Mouse (Mus musculus): Measurements from ENCODE around the gene Epx. TPM values are rescaled to one million over a fixed set of nuclear protein-coding genes. Genes with fewer than 3 reads are reported as not detected.

Gene Epx
- total RNA-seq (2023) = not detected

DNA sequence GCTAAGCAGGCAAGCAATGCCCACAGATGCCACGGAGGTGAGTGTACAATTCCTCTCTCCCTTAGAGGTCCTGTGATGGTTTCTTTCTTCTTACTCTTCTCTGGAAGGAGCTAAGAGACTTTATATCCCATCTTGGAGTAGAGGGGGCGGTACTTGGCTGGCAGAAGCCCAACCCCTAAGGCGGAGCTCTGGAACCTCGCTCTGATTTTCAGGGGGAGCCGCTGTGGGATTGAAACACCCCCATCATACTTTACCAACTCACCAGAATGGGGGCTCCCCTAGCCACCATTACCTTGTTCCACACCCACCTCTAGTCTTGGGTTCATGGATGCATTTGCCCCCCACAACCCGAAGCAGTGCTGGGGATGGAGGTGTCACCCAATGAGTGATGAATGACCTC, at the start of gene Epx:
Gene Epx (minus strand): TSS at position 101 of the 400 bp plus-strand sequence.

DNA sequence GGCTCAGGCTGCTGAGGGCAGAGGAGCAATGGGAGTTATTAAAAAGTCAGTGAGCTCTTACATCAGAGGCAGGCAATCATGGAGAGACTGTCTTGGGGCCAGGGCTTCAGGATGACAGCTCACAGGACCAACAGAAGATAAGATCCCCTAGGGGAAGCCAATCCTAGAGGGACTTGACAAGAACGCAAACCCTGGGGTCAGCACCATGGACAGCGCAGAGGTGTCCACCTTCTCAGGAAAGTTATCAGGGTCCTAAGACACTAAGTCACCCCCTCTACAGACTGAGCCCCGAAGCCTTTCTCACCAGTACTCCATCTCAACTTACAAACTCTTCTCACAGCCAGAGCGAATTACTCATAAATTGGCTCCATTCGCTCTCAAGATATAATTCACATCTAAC, 45.6 kb upstream of the Epx start, which contains the start of gene Olfr464:
Gene Olfr464 (minus strand): TSS at position 2 of the 400 bp plus-strand sequence.

DNA sequence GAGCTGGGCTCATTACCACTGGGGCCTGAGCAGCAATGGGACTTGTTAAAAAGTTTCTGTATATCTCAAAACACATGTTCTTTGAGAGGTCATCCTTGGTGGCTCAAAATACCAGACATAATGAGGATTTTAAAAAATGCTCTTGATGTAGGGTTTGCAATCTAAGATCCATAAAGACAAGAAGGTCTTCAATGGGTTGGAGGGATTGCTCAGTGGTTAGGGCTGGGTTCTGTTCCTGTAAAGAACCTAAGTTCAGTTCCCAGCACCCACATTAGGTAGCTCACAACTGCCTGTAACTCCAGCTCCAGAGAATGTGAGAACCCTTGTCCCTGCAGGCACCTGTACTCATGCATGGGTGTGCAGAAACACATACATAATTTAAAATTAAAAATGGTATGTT, 22.0 kb upstream of the Epx start, which contains the start of gene Olfr463:
Gene Olfr463 (minus strand): TSS at position 101 of the 400 bp plus-strand sequence.

DNA sequence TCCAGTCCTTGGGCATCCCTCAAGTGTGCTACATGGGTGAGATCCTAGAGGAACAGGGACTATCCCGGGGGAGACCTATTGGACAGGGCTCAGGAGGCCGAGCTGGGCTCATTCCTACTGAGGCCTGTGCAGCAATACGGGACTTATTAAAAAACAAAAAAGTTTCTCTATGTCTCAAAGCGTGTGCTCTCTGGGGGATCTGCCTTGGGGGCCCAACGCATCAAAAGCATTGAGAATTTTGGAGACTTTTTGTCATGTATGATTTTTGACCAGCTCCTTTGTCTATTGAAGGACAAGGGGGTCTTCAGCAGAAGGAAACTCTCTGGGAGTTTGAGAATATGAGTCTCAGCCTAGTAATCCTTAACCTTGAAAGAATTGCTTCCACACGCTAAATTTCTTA, 16.8 kb upstream of the Epx start, which contains the start of gene Olfr462:
Gene Olfr462 (minus strand): TSS at position 101 of the 400 bp plus-strand sequence.

DNA sequence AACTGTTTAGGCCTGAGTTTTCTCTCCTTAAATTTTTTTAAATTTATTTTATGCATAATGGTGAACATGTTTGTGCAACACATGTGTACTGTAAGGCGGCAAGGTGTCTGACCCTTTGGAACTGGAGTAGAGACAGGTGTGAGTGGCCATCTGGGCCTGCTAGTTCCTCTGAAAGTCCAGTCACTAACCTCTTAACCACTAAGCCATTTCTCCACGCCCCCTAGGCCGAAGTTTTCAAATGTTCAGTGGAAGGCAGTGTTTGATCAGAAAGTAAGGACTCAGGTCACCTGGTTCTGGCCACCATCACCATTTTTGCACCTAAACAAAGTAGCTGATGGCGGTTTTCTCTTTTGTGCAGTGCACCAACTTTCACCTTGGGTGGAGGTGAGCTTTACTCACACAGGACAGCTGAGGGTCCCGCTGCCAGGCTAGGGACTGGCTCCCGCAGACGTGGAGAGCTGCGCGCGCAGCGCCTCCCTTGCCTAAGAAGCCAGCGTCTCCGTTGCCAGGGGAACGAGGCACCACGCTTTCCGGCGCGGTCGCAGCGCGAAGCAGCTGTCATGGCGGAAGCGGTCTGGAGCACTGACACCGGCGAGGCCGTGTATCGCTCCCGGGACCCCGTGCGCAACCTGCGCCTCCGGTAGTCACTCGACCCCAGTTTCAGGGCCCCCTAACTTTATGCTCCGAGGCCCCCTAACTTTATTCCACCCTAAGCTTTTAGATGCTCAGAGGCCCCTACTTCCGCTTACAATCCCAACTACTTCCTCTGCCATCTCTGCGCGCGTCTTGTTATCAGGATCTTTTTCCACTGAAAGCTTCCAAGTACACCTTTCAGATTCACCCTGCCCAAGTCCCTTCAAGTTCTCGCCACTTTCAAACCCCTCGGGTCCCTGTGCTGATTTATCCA, 22.4 kb downstream of the Epx start, which contains the start of gene Mks1:
Gene Mks1 (plus strand): TSS at position 526 of the 907 bp plus-strand sequence.

DNA sequence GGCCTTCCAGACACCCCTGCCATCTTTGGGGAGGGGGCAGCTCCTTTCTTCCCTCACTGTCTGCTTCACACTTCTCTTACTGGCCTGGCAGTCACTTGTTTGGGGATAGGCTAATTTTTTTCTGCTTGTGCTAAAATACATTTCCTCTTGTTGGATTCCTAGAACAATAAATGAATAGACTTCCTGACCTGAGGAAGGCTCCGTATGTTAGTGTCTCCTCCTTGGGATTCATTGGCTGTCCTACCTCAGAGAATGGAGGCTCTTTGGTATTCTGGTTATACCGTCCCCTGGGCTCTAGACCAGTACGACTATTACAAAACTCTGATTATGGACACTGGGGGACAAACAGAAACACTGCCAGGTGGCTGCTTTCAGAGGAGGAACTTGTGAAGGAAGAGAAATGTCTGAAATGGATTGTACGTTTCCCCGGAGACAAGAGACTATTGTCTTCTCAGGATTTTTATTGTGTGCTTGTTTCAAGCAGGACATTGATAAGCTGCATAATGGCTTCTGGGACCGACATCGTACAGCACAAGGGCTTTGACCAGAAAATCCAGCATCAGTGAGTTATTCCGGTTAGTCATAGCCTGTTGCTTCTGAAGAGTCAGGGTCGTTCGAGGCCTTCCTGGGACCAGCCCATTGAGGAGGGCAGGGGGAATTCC, 47.0 kb downstream of the Epx start, which contains the start of gene Lpo:
Gene Lpo (minus strand): TSS at position 51 of the 662 bp plus-strand sequence.

Other genes with a start within 250 kb of the Epx start
- gene Rnf43, start 212.8 kb downstream of the Epx start, total RNA-seq (2023) = 2.1 TPM
- gene Supt4a, start 138.0 kb downstream of the Epx start, total RNA-seq (2023) = 135 TPM
- gene Tspoap1, start 115.0 kb downstream of the Epx start, total RNA-seq (2023) = 5.5 TPM
- 0.80 TPM for gene Mpo, start 82.0 kb downstream of the Epx start, total RNA-seq (2023)
- gene Lpo, start 47.2 kb downstream of the Epx start, total RNA-seq (2023) = not detected
- gene Mks1, start 22.3 kb downstream of the Epx start, total RNA-seq (2023) = 11.3 TPM
- gene Olfr462, start 16.7 kb upstream of the Epx start, total RNA-seq (2023) = not detected
- not detected for gene Olfr463, start 21.9 kb upstream of the Epx start, total RNA-seq (2023)
- not detected for gene Olfr464, start 45.4 kb upstream of the Epx start, total RNA-seq (2023)
- gene Dynll2, start 112.0 kb upstream of the Epx start, total RNA-seq (2023) = 11.6 TPM
- gene Srsf1, start 171.8 kb upstream of the Epx start, total RNA-seq (2023) = 316 TPM
- 54.1 TPM for gene Vezf1, start 192.7 kb upstream of the Epx start, total RNA-seq (2023)
- 17.1 TPM for gene Cuedc1, start 222.5 kb upstream of the Epx start, total RNA-seq (2023)